20 mouse cellular contexts compared by ENCODE assay signal in the genomic region with DNA sequence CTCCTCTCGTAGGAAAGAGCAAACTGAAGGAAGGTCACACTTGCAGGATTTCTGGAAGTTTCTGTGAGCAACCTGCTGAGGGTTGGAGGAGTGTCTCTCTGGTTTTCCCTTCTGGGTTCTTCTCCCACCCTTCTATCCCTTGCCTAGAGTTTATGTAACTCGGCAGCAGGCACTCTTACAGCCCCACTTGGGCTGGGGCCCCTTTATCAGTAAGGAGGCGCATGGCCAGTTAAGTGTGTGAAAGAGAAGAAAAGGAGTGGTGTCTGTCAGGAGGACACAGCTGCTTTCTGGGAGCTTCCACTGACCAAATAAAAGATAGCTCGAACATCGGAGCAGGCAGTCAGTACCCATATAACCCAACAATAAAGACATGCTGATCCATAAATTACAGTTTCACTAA. TPM values are rescaled to one million over a fixed set of nuclear protein-coding genes. Genes with fewer than 3 reads are reported as not detected.
"Had no signal": no experiment of that assay in that cellular context is flagged by ENCODE, and none has a peak within 500 bp of the region (broad histone marks: within the 10 kb centered on the region; RNA-seq: fewer than 3 reads in every experiment).

No protein-coding gene starts in this region.

- H3K27ac ChIP-seq: limb, embryonic 13.5 days; neural tube, embryonic 12.5 days had no signal

- H3K36me3 ChIP-seq: limb, embryonic 13.5 days; neural tube, embryonic 12.5 days had no signal

- H3K9me3 ChIP-seq: limb, embryonic 13.5 days; neural tube, embryonic 12.5 days had no signal

- DNase-seq: kidney, adult 18-20 months; kidney, postnatal 14 days; left cerebral cortex, postnatal 4 days; lung, adult 2 months; lung, postnatal 36 days; midbrain, embryonic 14.5 days; right cerebral cortex, postnatal 4 days; spleen, adult 18-20 months; thymus, adult 2 months; thymus, postnatal 25 days had no signal

- H3K9ac ChIP-seq: limb, embryonic 13.5 days; neural tube, embryonic 12.5 days had no signal

- ATAC-seq: inflammation-experienced regulatory T-cells, adult 6 months; lung, postnatal 0 days had no signal

- H3K4me1 ChIP-seq: neural tube, embryonic 12.5 days had no signal

- H3K4me3 ChIP-seq: limb, embryonic 13.5 days; neural tube, embryonic 12.5 days had no signal

- H3K4me2 ChIP-seq: limb, embryonic 13.5 days; neural tube, embryonic 12.5 days had no signal

- H3K27me3 ChIP-seq: limb, embryonic 13.5 days; neural tube, embryonic 12.5 days had no signal

RNA-seq across cellular contexts. Expression of a gene that starts 10.8 kb away (rescaled TPM):
- total RNA-seq: monocyte, adult 5-6 weeks; neutrophil, adult 5-6 weeks had no signal
- polyA plus RNA-seq: inflammation-experienced regulatory T-cells, adult 6 months; large intestine, adult 2 months; lung, adult 2 months; testis, adult 2 months; thymus, adult 2 months; urinary bladder, adult 2 months had no signal

RNA-seq across cellular contexts. Expression of a gene that starts 48.8 kb away (rescaled TPM):
- total RNA-seq: megakaryocyte progenitor cell, adult 5-6 weeks; monocyte, adult 5-6 weeks had no signal
- polyA plus RNA-seq: inflammation-experienced regulatory T-cells, adult 6 months; lung, adult 2 months; lung, postnatal 0 days had no signal
